Mouse (Mus musculus) spleen, adult 10 weeks (tissue): ENCODE data around the gene Vmn1r236. TPM values are rescaled to one million over a fixed set of nuclear protein-coding genes. Genes with fewer than 3 reads are reported as not detected.

Experiments
- polyA plus RNA-seq: library from polyadenylated mRNA; stranded (reverse); fragments of 350-450 nt; fragmentation: Illumina TruSeq; extraction: RNeasy Lipid Tissue Mini Kit (QIAGEN cat#74804); gene quantifications from one replicate; pipeline ENCODE4 v1.2.3, GENCODE M21; 2015; ENCODE audit warnings: low replicate concordance; ENCODE audit not compliant: insufficient read depth

Vmn1r236 gene
- polyA plus RNA-seq: not detected

GRCm38 (mm10) chr17:21282642-21283041 lies at the start of gene Vmn1r236:
TSS of gene Vmn1r236 (plus strand) at chr17:21282942.

DNA sequence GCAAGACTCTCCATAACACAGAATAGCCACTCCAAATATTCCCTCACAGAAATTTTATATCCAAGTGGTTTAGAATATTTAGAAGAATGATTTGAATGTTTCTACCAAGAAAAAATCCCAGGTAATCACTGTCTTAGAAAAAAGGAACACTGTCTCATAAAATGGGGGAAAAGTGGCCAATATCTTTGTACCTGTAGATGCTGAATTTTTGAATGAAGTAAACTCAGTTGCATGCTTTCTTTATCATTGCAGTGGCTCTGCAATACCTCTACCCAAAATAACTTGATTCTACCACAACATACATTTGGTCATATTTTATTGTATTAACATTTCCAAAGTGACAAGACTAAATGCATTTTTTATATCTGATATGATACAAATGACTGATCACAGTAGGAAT lies 26.6 kb upstream of the Vmn1r236 start, which contains the start of gene Vmn1r235:
TSS of gene Vmn1r235 (plus strand) at position 301 of the 400 bp plus-strand sequence.

DNA sequence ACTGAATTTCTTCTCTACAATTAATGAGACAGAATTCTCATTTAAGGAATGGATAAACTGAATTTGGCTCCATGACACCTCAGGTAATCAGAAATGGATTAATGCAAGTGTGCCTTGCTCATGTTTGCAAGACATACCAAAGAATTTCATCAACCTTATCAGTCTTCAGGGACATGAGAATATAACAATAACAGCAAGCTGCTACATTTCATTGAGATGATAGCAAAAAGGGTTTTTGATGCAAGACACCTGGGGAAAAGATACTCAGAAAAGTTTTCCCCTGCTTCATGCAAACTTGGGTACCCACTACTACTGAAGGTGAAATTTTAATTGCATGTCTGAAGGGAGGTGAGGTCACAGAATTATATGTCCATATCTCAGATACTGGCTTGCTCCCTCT lies 28.8 kb downstream of the Vmn1r236 start, which contains the start of gene Vmn1r237:
TSS of gene Vmn1r237 (plus strand) at position 301 of the 400 bp plus-strand sequence.

Other genes starting within 250 kb of the Vmn1r236 start
- gene Vmn1r234, start 56.9 kb upstream of the Vmn1r236 start, polyA plus RNA-seq: not detected
- not detected for gene Vmn1r235, start 26.5 kb upstream of the Vmn1r236 start, polyA plus RNA-seq
- gene Vmn1r237, start 28.9 kb downstream of the Vmn1r236 start, polyA plus RNA-seq: not detected
- gene Zfp677, start 100.8 kb downstream of the Vmn1r236 start, polyA plus RNA-seq: 15.6 TPM
- gene Zfp54, start 140.3 kb downstream of the Vmn1r236 start, polyA plus RNA-seq: 13.0 TPM
- 27.8 TPM for gene Zfp51, start 167.4 kb downstream of the Vmn1r236 start, polyA plus RNA-seq
- gene Zfp53, start 206.1 kb downstream of the Vmn1r236 start, polyA plus RNA-seq: 43.2 TPM